Mouse (Mus musculus) WW6 (cell line): ENCODE measurements around the gene Cox7a2.

Experiments
- DNase-seq: peaks from one replicate; pipeline ENCODE4 v3.0.0-alpha.2; 2013; ENCODE audit warnings: low read depth, low spot score

The Cox7a2 gene

DNA sequence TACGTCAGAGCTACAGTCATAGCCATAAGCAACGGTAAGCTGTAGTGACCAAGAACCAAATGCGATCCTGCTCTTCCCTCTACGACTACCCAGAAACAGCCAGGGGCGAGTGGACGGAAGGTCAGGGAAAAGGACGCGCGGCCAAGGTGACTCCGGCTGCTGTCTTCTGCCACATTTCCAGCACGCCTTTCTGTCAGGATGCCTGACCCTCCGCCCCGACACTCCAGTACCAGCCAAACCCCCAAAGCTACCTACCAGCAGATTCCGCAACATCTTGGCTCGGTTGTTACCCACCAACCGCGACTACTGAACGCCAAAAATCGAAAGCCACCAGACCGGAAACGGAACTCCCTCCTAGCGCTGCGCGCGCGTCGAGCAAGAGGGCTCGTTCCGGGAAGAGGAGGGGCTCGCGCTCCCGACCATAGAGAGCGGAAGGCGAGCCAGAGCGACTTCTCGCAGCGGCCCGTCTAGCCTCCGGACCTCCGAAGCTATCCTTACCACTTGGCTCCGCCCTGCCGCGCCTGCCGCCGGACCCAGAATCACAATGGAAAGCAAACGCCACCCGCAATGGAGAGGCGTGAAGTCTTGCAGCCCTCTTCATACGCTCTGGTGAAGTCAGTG lies at the start of gene Cox7a2:
Cox7a2 (minus strand) TSS at position 494 of the 621 bp plus-strand sequence.
- peak; percentile 87 for DNase-seq

DNA sequence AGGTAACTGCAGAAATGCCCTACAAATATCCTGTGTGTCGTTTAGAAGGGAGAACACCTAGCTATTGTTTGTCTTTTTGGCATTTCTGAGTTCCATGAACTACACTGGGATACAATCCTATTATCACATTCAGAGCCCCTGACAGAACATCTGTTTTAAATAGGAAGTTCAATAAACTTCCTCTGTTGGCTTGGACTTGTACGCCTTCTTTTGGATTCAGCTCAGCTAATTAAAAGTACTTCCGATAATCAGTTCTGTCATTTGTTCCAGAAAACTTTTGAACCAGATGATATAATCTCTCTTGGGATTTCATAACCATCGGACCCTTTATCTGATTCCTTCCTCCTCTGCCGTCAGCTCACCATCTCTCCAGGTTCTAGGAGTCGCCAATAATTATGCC lies 49.7 kb upstream of the Cox7a2 start:
- no peak for DNase-seq

GRCm38 (mm10) chr9:79807178-79807577 lies 47.5 kb upstream of the Cox7a2 start:
- DNase-seq, result no peak

- DNase-seq, result peak; percentile 16
Measured at GRCm38 (mm10) chr9:79806317-79807075, 46.8 kb upstream of the Cox7a2 start.

DNA sequence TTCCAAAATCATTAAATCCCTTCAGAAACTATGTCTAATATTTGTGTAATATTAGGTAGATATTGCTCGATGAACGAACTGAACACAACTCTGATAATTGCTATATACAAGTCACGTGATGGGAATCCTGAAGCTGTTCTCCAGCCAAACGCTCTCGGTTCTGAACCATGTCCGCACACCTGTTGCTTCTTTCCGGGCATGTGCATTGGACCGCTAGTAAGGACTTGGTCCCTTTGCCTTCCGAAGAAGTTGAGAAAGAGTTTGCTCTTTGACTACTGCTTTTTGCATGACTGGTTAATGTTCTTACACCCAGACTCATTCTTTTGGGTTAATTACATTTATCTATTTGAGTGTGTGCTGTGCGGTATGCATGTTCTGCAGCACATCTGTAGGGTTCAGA lies 45.7 kb upstream of the Cox7a2 start:
- no peak for DNase-seq

DNA sequence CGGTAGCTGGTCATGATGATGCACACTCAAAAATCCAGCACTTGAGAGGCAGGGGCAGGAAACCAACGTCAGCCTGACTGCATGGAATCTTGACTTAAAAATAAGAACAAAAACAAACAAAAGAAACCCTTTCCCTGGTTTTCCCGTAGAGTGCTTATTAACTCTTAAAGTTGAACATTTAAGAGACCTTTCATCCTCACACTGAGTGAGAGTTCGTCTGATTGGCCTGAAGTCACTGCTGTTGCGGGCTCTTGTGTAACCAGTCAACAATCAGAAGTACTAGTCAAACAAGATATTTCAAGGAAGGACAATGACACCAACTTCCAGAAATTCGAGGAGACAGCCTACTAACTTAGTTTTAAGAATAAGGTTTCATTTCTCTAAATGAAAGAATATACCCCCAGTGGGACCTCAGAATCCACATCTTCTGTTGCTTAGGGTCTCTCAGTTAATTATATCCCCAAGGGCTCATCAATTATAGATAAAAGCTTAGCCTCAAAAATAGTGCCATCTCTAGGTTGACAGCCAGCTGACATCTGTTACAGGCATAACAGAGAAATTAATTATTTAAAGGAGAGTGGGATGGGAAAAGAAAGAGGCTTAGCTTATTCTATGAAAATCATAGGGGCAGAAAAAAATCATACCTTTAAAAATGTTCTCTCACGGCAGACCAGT lies 36.9 kb upstream of the Cox7a2 start:
- no peak for DNase-seq

DNA sequence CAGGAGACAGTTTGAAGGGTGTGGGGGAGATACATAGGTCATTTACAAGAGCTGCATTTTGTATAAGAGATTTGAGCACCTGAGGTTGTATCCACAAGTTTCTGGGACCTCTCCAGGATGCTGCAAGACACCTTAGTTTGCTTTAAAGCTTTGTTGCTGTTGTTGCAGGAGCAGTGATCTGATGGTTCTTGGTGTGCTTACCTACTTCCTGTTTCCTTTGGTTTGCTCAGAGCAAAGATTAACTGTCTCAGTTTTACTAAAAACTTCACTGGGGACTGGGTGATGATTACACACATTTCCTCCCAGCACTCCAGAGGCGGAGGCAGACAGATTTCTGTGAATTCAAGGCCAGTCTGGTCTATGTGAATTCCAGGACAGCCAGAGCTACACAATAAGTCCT lies 35.4 kb upstream of the Cox7a2 start:
- DNase-seq, result no peak

DNA sequence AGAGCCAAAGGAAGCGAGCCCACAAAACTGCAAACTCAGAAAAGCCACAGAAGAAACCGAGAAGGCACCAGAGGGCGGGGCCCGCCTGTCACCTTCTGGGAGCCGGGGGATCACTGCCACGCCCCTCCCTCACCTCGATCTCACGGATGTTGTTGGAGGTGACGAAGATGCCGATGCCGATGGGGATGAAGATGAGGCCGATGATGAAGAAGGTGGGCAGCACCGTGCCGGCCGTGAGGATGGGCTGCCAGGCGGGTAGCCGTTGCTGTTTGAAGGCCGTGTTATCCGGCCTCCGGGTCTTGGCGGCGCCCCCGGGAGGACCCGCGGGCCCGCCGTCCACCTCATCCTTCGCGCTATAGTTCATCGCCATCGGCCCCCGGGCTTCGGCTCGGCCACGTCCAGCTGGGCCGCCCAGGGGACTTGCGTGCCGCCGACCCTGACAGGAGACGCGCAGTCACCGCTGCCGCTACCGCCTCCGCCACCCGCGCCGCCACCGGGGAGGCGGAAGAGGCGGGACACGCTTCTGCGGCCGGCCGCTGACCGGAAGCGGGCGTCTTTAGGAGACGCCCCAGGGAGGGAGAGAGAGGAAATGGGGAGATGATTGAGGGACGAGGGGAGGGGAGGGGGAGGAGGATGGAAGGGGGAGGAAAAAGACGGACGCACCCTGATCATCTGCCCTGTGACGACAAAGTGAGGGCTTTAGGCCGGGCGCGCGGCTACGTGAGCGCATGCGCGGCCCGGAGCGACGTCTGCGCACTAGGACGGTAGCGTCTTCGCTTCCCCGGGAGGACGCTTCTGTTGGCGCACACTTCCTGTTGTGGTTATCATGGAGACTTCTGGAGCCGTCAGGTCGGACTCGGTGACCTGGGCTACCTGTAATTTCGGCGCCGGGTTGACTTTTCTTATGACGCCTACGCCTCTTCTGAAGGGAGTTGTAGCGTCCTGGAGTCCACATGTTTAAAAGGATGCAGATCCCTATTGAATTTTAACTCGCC lies 33.5 kb upstream of the Cox7a2 start, which contains the start of gene Tmem30a:
Tmem30a (minus strand) TSS at position 667 of the 995 bp plus-strand sequence.
- peak; percentile 90 for DNase-seq

GRCm38 (mm10) chr9:79785794-79786085 lies 26.1 kb upstream of the Cox7a2 start:
- no peak for DNase-seq

DNA sequence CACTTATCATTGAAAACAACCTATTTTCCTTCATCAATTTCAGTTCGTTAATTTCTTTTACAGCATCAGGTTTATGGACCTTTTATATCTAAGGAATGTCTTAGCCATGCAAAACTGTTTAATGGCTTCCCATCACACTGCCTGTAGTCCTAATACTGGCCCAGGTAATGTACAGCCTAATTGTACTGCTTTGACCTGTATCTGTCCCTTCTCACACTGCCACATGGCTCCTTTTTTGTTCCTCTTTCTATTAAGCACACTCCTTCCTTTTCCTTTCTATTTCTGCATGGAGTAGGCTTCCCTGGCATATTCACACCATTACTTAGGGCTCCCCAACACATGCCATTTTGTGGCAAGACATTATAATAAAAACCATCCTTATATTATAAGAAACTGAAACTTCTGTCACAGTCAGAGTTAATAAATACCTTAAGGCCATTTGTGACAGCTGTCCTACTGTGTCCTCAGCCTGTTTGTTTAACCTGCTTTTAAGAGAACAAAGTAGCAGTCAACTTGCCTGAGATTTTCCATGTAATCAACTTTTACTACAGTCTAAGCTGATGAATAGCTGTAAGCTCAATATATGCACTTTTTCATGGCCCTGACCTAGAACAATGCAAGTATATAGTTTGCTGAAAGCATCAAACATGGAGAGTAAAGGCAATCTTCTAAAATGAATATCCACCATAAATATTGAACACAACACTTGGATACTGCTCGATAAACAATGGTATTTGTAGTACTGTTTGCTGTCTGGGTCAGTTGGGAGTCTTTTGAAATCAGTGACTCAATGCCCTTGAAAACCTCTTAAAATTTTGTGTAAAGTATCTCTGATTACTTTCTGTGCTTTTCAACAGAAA lies 25.5 kb upstream of the Cox7a2 start:
- no peak for DNase-seq

- DNase-seq, result no peak
Measured at GRCm38 (mm10) chr9:79784439-79784838, 24.8 kb upstream of the Cox7a2 start.

- no peak for DNase-seq
Measured at GRCm38 (mm10) chr9:79779354-79779753, 19.7 kb upstream of the Cox7a2 start.

DNA sequence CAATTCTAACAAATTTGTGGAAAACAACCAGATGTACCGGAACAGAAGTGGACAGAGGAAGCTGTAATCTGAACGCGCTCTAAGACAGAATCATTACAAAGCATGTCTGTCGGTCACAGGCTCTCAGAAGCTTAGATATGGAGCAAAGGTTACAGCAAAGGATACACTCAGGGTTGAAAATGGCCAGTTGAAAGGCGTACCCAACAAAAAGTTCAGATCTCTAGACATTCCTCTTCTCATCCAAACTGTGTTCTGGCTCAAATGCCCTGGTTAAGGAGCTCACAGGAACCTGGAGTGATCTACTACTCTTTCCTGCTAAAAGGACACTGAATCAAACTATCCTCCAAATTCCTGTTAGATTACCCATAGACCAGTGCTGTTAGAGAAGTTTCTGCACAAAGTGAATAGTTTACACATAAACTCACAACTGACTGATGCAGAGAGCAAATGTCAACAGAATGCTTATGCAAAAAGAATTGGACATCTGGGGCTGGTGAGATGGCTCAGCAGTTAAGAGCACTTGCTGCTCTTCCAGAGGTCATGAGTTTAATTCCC lies 7.4 kb upstream of the Cox7a2 start:
- no peak for DNase-seq

DNA sequence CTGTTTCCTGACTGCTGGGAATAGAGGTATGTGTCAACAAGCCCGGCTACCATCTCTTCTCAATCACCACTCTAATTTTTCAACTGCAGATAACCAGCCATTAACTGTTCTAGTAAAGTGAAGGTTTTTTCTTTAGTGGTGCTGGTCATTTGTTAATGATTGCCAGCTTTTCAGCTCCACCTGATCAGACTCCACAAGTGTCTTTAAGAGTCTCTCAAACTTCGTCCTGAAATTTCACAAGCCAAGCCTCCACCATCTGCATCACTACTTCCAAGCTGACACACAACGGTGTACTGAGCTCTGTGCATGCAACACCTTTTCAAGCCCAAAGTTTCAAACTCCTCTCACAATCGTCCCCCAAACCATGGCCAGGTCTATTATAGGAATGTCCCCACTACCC lies 5.7 kb upstream of the Cox7a2 start:
- no peak for DNase-seq

GRCm38 (mm10) chr9:79762519-79762918 lies 2.8 kb upstream of the Cox7a2 start:
- no peak for DNase-seq

DNA sequence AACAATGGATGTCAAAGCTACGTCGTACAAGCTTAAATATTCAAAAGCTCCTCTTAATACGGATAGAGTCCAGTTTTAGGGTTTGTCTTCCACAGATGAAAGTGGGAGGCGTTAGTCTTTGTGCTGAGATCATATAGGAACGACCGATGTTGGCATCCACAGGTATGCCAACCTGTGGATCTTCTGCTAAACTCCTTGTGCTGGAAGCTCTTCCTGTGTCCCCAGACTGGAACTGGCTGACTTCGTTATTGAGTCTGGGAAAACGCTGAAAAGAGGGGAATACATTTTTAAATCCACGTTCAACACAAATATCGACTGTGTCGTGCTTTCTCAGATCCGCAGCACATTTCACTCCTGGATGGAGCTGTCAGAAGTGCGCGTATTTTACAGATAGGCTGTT lies 398 bp upstream of the Cox7a2 start:
- no peak for DNase-seq

DNA sequence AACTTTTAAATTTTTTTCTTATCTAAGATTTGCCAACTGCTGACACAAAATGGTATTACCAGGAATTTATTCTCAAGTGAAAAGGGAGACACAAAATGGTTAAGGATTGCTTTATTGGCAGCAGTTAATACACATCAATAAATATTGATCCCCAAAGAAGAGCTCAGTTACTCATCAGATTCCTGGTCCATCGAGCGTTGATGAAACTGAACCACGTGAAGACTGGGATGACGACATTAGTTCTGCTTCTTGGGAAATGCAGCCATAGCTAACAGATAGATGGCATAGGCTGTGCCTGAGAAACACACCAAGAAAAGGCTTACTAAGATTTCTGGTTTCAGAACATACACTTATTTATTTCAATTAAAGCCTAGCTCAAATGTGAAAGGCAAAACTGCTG lies 4.4 kb downstream of the Cox7a2 start:
- DNase-seq, result no peak

- no peak for DNase-seq
Measured at GRCm38 (mm10) chr9:79751846-79752245, 7.8 kb downstream of the Cox7a2 start.

DNA sequence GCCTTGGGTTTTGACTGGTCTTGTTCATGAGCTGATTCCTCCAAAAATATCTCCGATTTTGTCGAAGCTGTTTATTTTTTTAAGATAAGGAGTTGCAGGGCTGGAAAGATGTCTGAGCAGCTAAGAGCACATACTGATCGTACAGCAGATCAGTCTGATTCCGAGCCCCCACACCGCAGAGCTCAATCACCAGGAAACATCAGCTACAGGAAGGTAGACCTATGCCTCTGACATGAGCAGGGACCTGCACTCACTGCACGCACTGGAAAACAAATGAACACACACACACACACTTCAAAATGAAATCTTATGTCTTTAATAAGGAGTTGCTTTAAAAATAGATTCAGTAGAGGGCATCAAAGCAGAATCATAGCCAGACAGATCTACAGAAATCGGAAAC lies 9.0 kb downstream of the Cox7a2 start:
- no peak for DNase-seq

GRCm38 (mm10) chr9:79745036-79745435 lies 14.6 kb downstream of the Cox7a2 start:
- DNase-seq, result peak; percentile 28
